14 mouse cellular contexts compared by ENCODE assay signal in genomic region chr10:25584899-25585298, GRCm38 (mm10). TPM values are rescaled to one million over a fixed set of nuclear protein-coding genes. Genes with fewer than 3 reads are reported as not detected.
DNase-seq lines count a peak whose midpoint lies in the region; ATAC-seq lines count a peak whose summit lies in the region.
"Had no signal": no experiment of that assay in that cellular context is flagged by ENCODE, and none has a peak within 500 bp of the region (broad histone marks: within the 10 kb centered on the region; RNA-seq: fewer than 3 reads in every experiment).

No protein-coding gene starts in this region.

- H3K27me3 ChIP-seq in hindbrain, embryonic 16.5 days (replicated peaks; ENCODE audit: control insufficient read depth, insufficient read depth, low read length) = no peaks in the 10 kb centered on the region
- no peaks in the 10 kb centered on the region for H3K27me3 ChIP-seq in hindbrain, embryonic 10.5 days (ENCODE audit: insufficient read depth, poor library complexity, severe bottlenecking)
- H3K27me3 ChIP-seq: limb, embryonic 12.5 days; stomach, embryonic 15.5 days had no signal

- 65% methylated on average over 6 of the region's 6 CpGs for WGBS in hindbrain, embryonic 16.5 days
- WGBS in hindbrain, embryonic 10.5 days = 92% methylated on average over 6 of the region's 6 CpGs

- H3K4me1 ChIP-seq in hindbrain, embryonic 16.5 days (ENCODE audit: control insufficient read depth, insufficient read depth, low read depth, low read length) = no peaks in the 10 kb centered on the region
- H3K4me1 ChIP-seq in hindbrain, embryonic 10.5 days (replicated peaks) = no peaks in the 10 kb centered on the region
- H3K4me1 ChIP-seq: embryonic facial prominence, embryonic 10.5 days; limb, embryonic 12.5 days; stomach, embryonic 15.5 days had no signal

- DNase-seq in cerebellum, adult 18-20 months = peak; percentile 2 to 6
- DNase-seq in cerebellum, adult 11 months = no peak
- no peak for DNase-seq in hindbrain, embryonic 10.5 days (ENCODE audit: low spot score)
- peak; percentile 42 to 75 for DNase-seq in cerebellum, postnatal 25 days
- peak; percentile 13 for DNase-seq in heart, postnatal 36 days
- DNase-seq in spleen, adult 18-20 months = no peak
- DNase-seq: B cell, adult 2 months; kidney, postnatal 14 days had no signal

- H3K9ac ChIP-seq in hindbrain, embryonic 16.5 days (ENCODE audit: low read depth, low read length) = no peak overlapping the region
- H3K9ac ChIP-seq: limb, embryonic 12.5 days; stomach, embryonic 15.5 days had no signal

- ATAC-seq in hindbrain, embryonic 16.5 days = peak; percentile 74; the same call in 1 of the 2 replicates
- ATAC-seq in granulocyte monocyte progenitor cell, adult 5-6 weeks (replicated peaks; ENCODE audit: poor library complexity, severe bottlenecking) = no peak

- intact Hi-C loops in heart, postnatal 36 days (cut with DNase I) = no loop called here

- no peak overlapping the region for H3K27ac ChIP-seq in hindbrain, embryonic 16.5 days (ENCODE audit: low read depth, low read length)
- H3K27ac ChIP-seq in hindbrain, embryonic 10.5 days = no peak overlapping the region
- H3K27ac ChIP-seq: embryonic facial prominence, embryonic 10.5 days; limb, embryonic 12.5 days; stomach, embryonic 15.5 days had no signal

- H3K36me3 ChIP-seq in hindbrain, embryonic 16.5 days (ENCODE audit: control insufficient read depth, insufficient read depth, low read length) = no peaks in the 10 kb centered on the region
- H3K36me3 ChIP-seq in hindbrain, embryonic 10.5 days = no peaks in the 10 kb centered on the region
- H3K36me3 ChIP-seq: embryonic facial prominence, embryonic 10.5 days; limb, embryonic 12.5 days; stomach, embryonic 15.5 days had no signal

- H3K9me3 ChIP-seq in hindbrain, embryonic 16.5 days (ENCODE audit: control insufficient read depth, low read length) = no peaks in the 10 kb centered on the region
- H3K9me3 ChIP-seq in hindbrain, embryonic 10.5 days = no peaks in the 10 kb centered on the region
- H3K9me3 ChIP-seq: embryonic facial prominence, embryonic 10.5 days; limb, embryonic 12.5 days; stomach, embryonic 15.5 days had no signal

- H3K4me2 ChIP-seq in hindbrain, embryonic 16.5 days (ENCODE audit: low read length) = no peak overlapping the region
- H3K4me2 ChIP-seq: limb, embryonic 12.5 days; stomach, embryonic 15.5 days had no signal

- H3K4me3 ChIP-seq in hindbrain, embryonic 16.5 days (ENCODE audit: low read length) = no peak overlapping the region
- no peak overlapping the region for H3K4me3 ChIP-seq in hindbrain, embryonic 10.5 days
- H3K4me3 ChIP-seq: embryonic facial prominence, embryonic 10.5 days; limb, embryonic 12.5 days; stomach, embryonic 15.5 days had no signal

RNA-seq across cellular contexts. Expression of gene Smlr1, which starts 48.8 kb away (rescaled TPM):
- not detected in 2 replicates for polyA plus RNA-seq in hindbrain, embryonic 16.5 days (2015; fragmentation: Nextera tagmentation; extraction: Ambion mirVana)
- not detected in 2 replicates for polyA plus RNA-seq in hindbrain, embryonic 10.5 days (2016; fragmentation: Nextera tagmentation; extraction: Ambion mirVana)
- not detected for total RNA-seq in heart, postnatal 36 days (2021)
- not detected in 2 replicates for total RNA-seq in granulocyte monocyte progenitor cell, adult 5-6 weeks (2014; fragmentation: Nextera tagmentation)
- not detected in 2 replicates for total RNA-seq in granulocyte monocyte progenitor cell, adult 5-6 weeks (2017)
- polyA plus RNA-seq: embryonic facial prominence, embryonic 10.5 days; limb, embryonic 12.5 days; lung, embryonic 16.5 days had no signal

Comparison
In these comparisons a context has a peak if more than half of its experiments do, and no peak if none do; other contexts are left out.
1. DNase-seq: peak in cerebellum, adult 18-20 months (2 of 2), cerebellum, postnatal 25 days (2 of 2) and heart, postnatal 36 days (2 of 2); none in cerebellum, adult 11 months (single experiment), hindbrain, embryonic 10.5 days (single experiment) and spleen, adult 18-20 months (0 of 2).